In genomic region chr1:136926026-136926425, GRCm38 (mm10) we compare ENCODE assay signal across 28 mouse cellular contexts. TPM values are rescaled to one million over a fixed set of nuclear protein-coding genes. Genes with fewer than 3 reads are reported as not detected.
DNase-seq lines count a peak whose midpoint lies in the region; ATAC-seq and TF ChIP-seq lines count a peak whose summit lies in the region.
"Had no signal": no experiment of that assay in that cellular context is flagged by ENCODE, and none has a peak within 500 bp of the region (broad histone marks: within the 10 kb centered on the region; RNA-seq: fewer than 3 reads in every experiment).

No protein-coding gene starts in this region.

- WGBS in liver, embryonic 13.5 days (ENCODE audit: insufficient replicate concordance): 17% methylated on average over 3 of the region's 3 CpGs
- 23% methylated on average over 3 of the region's 3 CpGs for WGBS in liver, embryonic 12.5 days (ENCODE audit: insufficient replicate concordance)
- WGBS in hindbrain, postnatal 0 days: 14% methylated on average over 3 of the region's 3 CpGs
- WGBS in heart, embryonic 12.5 days: 28% methylated on average over 3 of the region's 3 CpGs

- ATAC-seq in liver, embryonic 13.5 days (ENCODE audit: low read depth): 0 out of 2 replicates have a peak, but pooled peaks have one; percentile 37
- ATAC-seq in liver, embryonic 12.5 days: no peak
- ATAC-seq in hindbrain, postnatal 0 days: no peak
- no peak for ATAC-seq in heart, embryonic 12.5 days (ENCODE audit: insufficient number of reproducible peaks, low FRiP score)
- ATAC-seq: activated CD4-positive, CD25-positive, alpha-beta regulatory T cell, adult 4 months; forebrain, embryonic 14.5 days; forebrain, postnatal 0 days had no signal

- no peaks in the 10 kb centered on the region for H3K36me3 ChIP-seq in liver, embryonic 13.5 days
- no peaks in the 10 kb centered on the region for H3K36me3 ChIP-seq in liver, embryonic 12.5 days
- no peaks in the 10 kb centered on the region for H3K36me3 ChIP-seq in hindbrain, postnatal 0 days (ENCODE audit: insufficient read depth, low read length)
- no peaks in the 10 kb centered on the region for H3K36me3 ChIP-seq in heart, embryonic 12.5 days
- H3K36me3 ChIP-seq: embryonic facial prominence, embryonic 12.5 days; embryonic facial prominence, embryonic 15.5 days; G1E; heart, embryonic 13.5 days had no signal

- peaks cover 6% of the 10 kb centered on the region; the same call in 1 of the 2 replicates for H3K4me1 ChIP-seq in liver, embryonic 13.5 days (replicated peaks)
- 0 out of 2 replicates have a peak, but pooled peaks cover 5% of the 10 kb centered on the region for H3K4me1 ChIP-seq in liver, embryonic 12.5 days
- H3K4me1 ChIP-seq in hindbrain, postnatal 0 days (ENCODE audit: insufficient read depth, low read length): no peaks in the 10 kb centered on the region
- peaks cover 6% of the 10 kb centered on the region for H3K4me1 ChIP-seq in heart, embryonic 12.5 days (replicated peaks)
- H3K4me1 ChIP-seq: embryonic facial prominence, embryonic 12.5 days; embryonic facial prominence, embryonic 15.5 days had no signal

- no peak overlapping the region for H3K4me3 ChIP-seq in liver, embryonic 13.5 days (replicated peaks)
- H3K4me3 ChIP-seq in liver, embryonic 12.5 days: no peak overlapping the region
- no peak overlapping the region for H3K4me3 ChIP-seq in hindbrain, postnatal 0 days (ENCODE audit: low read length)
- H3K4me3 ChIP-seq in heart, embryonic 12.5 days: no peak overlapping the region
- H3K4me3 ChIP-seq: embryonic facial prominence, embryonic 12.5 days; embryonic facial prominence, embryonic 15.5 days; gastrocnemius, adult 2 months; heart, embryonic 13.5 days had no signal

- H3K27me3 ChIP-seq in liver, embryonic 13.5 days: no peaks in the 10 kb centered on the region
- H3K27me3 ChIP-seq in liver, embryonic 12.5 days (replicated peaks): no peaks in the 10 kb centered on the region
- H3K27me3 ChIP-seq in hindbrain, postnatal 0 days (ENCODE audit: insufficient read depth, low read length): no peaks in the 10 kb centered on the region
- H3K27me3 ChIP-seq in heart, embryonic 12.5 days (replicated peaks): peaks cover 10% of the 10 kb centered on the region; the same call in 1 of the 2 replicates
- H3K27me3 ChIP-seq: CH12.LX; embryonic facial prominence, embryonic 12.5 days; embryonic facial prominence, embryonic 15.5 days had no signal

- TF ChIP-seq CTCF in hindbrain, postnatal 0 days (IDR thresholded peaks at IDR 0.05; ENCODE audit: low read depth): no peak

- DNase-seq in embryo, embryonic 10 days (ENCODE audit: low spot score): peak; percentile 36
- DNase-seq in embryo, embryonic 11 days: no peak
- no peak for DNase-seq in liver, embryonic 13.5 days
- DNase-seq in NIH3T3 (ENCODE audit: low read depth): peak; percentile 11
- DNase-seq in retina, postnatal 1 day: peak; percentile 60
- DNase-seq in hindbrain, postnatal 0 days (ENCODE audit: low spot score): no peak
- DNase-seq: adrenal gland, adult 8-10 months; adrenal gland, postnatal 25 days; B cell, adult 2 months; cerebellum, adult 11-12 months; cerebellum, adult 8-10 months; cerebellum, postnatal 14 days; forebrain, postnatal 0 days; gastrocnemius, adult 2 months; gastrocnemius, postnatal 14 days; heart, adult 11 months; heart, postnatal 14 days; heart, postnatal 4 days had no signal

- H3K4me2 ChIP-seq in liver, embryonic 13.5 days: no peak overlapping the region
- H3K4me2 ChIP-seq in liver, embryonic 12.5 days: no peak overlapping the region
- H3K4me2 ChIP-seq in hindbrain, postnatal 0 days (ENCODE audit: low read depth, low read length): no peak overlapping the region
- H3K4me2 ChIP-seq in heart, embryonic 12.5 days: no peak overlapping the region
- H3K4me2 ChIP-seq: embryonic facial prominence, embryonic 12.5 days; embryonic facial prominence, embryonic 15.5 days; heart, embryonic 13.5 days; hindbrain, embryonic 14.5 days had no signal

- no peak overlapping the region for H3K27ac ChIP-seq in liver, embryonic 13.5 days
- no peak overlapping the region for H3K27ac ChIP-seq in liver, embryonic 12.5 days
- no peak overlapping the region for H3K27ac ChIP-seq in hindbrain, postnatal 0 days
- no peak overlapping the region for H3K27ac ChIP-seq in heart, embryonic 12.5 days (ENCODE audit: poor library complexity, severe bottlenecking)
- H3K27ac ChIP-seq: embryonic facial prominence, embryonic 12.5 days; embryonic facial prominence, embryonic 15.5 days; gastrocnemius, adult 2 months; heart, embryonic 13.5 days; hindbrain, embryonic 14.5 days had no signal

- no peak overlapping the region for H3K9ac ChIP-seq in liver, embryonic 13.5 days
- H3K9ac ChIP-seq in liver, embryonic 12.5 days: no peak overlapping the region
- H3K9ac ChIP-seq in hindbrain, postnatal 0 days (replicated peaks; ENCODE audit: low read length): no peak overlapping the region
- H3K9ac ChIP-seq in heart, embryonic 12.5 days: no peak overlapping the region
- H3K9ac ChIP-seq: embryonic facial prominence, embryonic 12.5 days; embryonic facial prominence, embryonic 15.5 days; forebrain, postnatal 0 days; heart, embryonic 13.5 days; hindbrain, embryonic 14.5 days had no signal

- H3K9me3 ChIP-seq in liver, embryonic 13.5 days (replicated peaks): no peaks in the 10 kb centered on the region
- no peaks in the 10 kb centered on the region for H3K9me3 ChIP-seq in liver, embryonic 12.5 days (replicated peaks)
- no peaks in the 10 kb centered on the region for H3K9me3 ChIP-seq in hindbrain, postnatal 0 days (ENCODE audit: low read length)
- no peaks in the 10 kb centered on the region for H3K9me3 ChIP-seq in heart, embryonic 12.5 days (replicated peaks)
- H3K9me3 ChIP-seq: embryonic facial prominence, embryonic 12.5 days; embryonic facial prominence, embryonic 15.5 days; heart, embryonic 13.5 days had no signal

RNA-seq across cellular contexts. Expression of gene Nr5a2, which starts 34.2 kb away (rescaled TPM):
- polyA plus RNA-seq in liver, embryonic 13.5 days (2015; fragmentation: Nextera tagmentation; extraction: Ambion mirVana): 1.4 and 2.6 TPM in 2 replicates
- 3.0 and 4.0 TPM in 2 replicates for polyA plus RNA-seq in liver, embryonic 12.5 days (2016; fragmentation: Nextera tagmentation; extraction: Ambion mirVana)
- total RNA-seq in hindbrain, postnatal 0 days (2014; rRNA removed): 0.68 and 0.84 TPM in 2 replicates
- polyA plus RNA-seq in hindbrain, postnatal 0 days (2015; fragmentation: Nextera tagmentation; extraction: Ambion mirVana): 0.31 and 0.32 TPM in 2 replicates
- polyA plus RNA-seq in heart, embryonic 12.5 days (2016; fragmentation: Nextera tagmentation; extraction: Ambion mirVana): 0.04 and 0.12 TPM in 2 replicates
- polyA plus RNA-seq: G1E had no signal

Comparison
In these comparisons a context has a peak if more than half of its experiments do, and no peak if none do; other contexts are left out.
1. DNase-seq: peak in embryo, embryonic 10 days (single experiment), NIH3T3 (single experiment) and retina, postnatal 1 day (single experiment); none in embryo, embryonic 11 days (single experiment), liver, embryonic 13.5 days (single experiment) and hindbrain, postnatal 0 days (single experiment).